Mouse (Mus musculus) small intestine, adult 2 months (tissue): ENCODE measurements at regions not wholly inside any gene's neighbourhood (a gene's known extent, or its start where the extent isn't known, plus 50 kb on each side); places are given as distances from the start of the nearest gene placed in this dataset.

ENCODE experiments used
- CTCF ChIP-seq: fragments of 200-500 bp; IDR thresholded peaks from 2 replicates; pipeline ENCODE4 v1.5.1; 2012; ENCODE audit warnings: low read depth, mild to moderate bottlenecking, control low read depth, inconsistent platforms, low read length, moderate library complexity, mixed read lengths; ENCODE audit not compliant: insufficient replicate concordance, insufficient read length; ENCODE audit errors: extremely low read depth
- POLR2A ChIP-seq: fragments of 200-500 bp; IDR thresholded peaks from 2 replicates; pipeline ENCODE4 v1.6.1; 2012; ENCODE audit warnings: low read depth, mild to moderate bottlenecking, control low read depth, inconsistent platforms, low read length, moderate library complexity

GRCm38 (mm10) chr15:86631376-86631775, 417.1 kb downstream of the Tbc1d22a start:
- TF ChIP-seq POLR2A (no peak), CTCF (no peak)
